Mouse (Mus musculus) small intestine, adult 2 months (tissue): Measurements from ENCODE around the gene Iscu. TPM values are rescaled to one million over a fixed set of nuclear protein-coding genes. Genes with fewer than 3 reads are reported as not detected.
"Not testable (repeated sequence)": the region's sequence is repeated elsewhere in the genome, so short reads cannot be mapped to it uniquely, and the experiment has no call there.

Experiments used
- H3K27ac ChIP-seq: fragments of 200-500 bp; 2 replicates; pipeline ENCODE4 v1.5.1; 2012; ENCODE audit warnings: low read depth, low read length, control low read depth, inconsistent platforms; ENCODE audit not compliant: insufficient read depth
- H3K27me3 ChIP-seq: fragments of 200-500 bp; 2 replicates; pipeline ENCODE4 v1.6.1; 2012; ENCODE audit warnings: mild to moderate bottlenecking, moderate library complexity, low read length, inconsistent platforms; ENCODE audit not compliant: control insufficient read depth, insufficient read depth
- H3K36me3 ChIP-seq: fragments of 200-500 bp; 2 replicates; pipeline ENCODE4 v1.6.1; 2012; ENCODE audit warnings: mild to moderate bottlenecking, low read length, control low read depth, inconsistent platforms; ENCODE audit not compliant: control insufficient read depth, insufficient read depth
- H3K4me1 ChIP-seq: fragments of 200-500 bp; 2 replicates; pipeline ENCODE4 v1.6.1; 2012; ENCODE audit warnings: low read length, inconsistent platforms, mixed read lengths; ENCODE audit not compliant: control insufficient read depth, insufficient read depth, insufficient read length
- H3K4me3 ChIP-seq: fragments of 200-500 bp; 2 replicates; pipeline ENCODE4 v1.5.1; 2012; ENCODE audit warnings: low read depth, mild to moderate bottlenecking, control low read depth, inconsistent platforms, low read length, moderate library complexity
- CTCF ChIP-seq: fragments of 200-500 bp; IDR thresholded peaks from 2 replicates; pipeline ENCODE4 v1.5.1; 2012; ENCODE audit warnings: low read depth, mild to moderate bottlenecking, control low read depth, inconsistent platforms, low read length, moderate library complexity, mixed read lengths; ENCODE audit not compliant: insufficient replicate concordance, insufficient read length; ENCODE audit errors: extremely low read depth
- POLR2A ChIP-seq: fragments of 200-500 bp; IDR thresholded peaks from 2 replicates; pipeline ENCODE4 v1.6.1; 2012; ENCODE audit warnings: low read depth, mild to moderate bottlenecking, control low read depth, inconsistent platforms, low read length, moderate library complexity
- WGBS: fragments of 180-500 bp; shearing (Covaris S2); methylation state at CpG from one replicate; pipeline ENCODE4 v1.1.7; 2018; 5-methylcytosine and 5-hydroxymethylcytosine counted together
- polyA plus RNA-seq: library from polyadenylated mRNA; depleted of rRNA; stranded (reverse); fragments of >200 nt; gene quantifications from 2 replicates; pipeline ENCODE4 v1.2.3, GENCODE M21; 2012

The Iscu gene
- polyA plus RNA-seq, 1 experiment = 57.5 TPM

- H3K4me3 ChIP-seq = no peak overlapping the region
- WGBS = 89% methylated on average over 5 of the region's 5 CpGs
- H3K36me3 ChIP-seq = peaks cover 20% of the 10 kb centered on the region
- H3K27ac ChIP-seq = no peak overlapping the region
- 0 out of 2 replicates have a peak, but pooled peaks cover 6% of the 10 kb centered on the region for H3K27me3 ChIP-seq
- no peak for TF ChIP-seq POLR2A
- TF ChIP-seq CTCF = no peak
- peaks cover 10% of the 10 kb centered on the region; the same call in 1 of the 2 replicates for H3K4me1 ChIP-seq
These were observed 8.2 kb downstream of the Iscu start for GRCm38 (mm10) chr5:113780763-113781162.

- Histone ChIP-seq H3K4me3 (no peak overlapping the region), H3K4me1 (peaks cover 6% of the 10 kb centered on the region; the same call in 1 of the 2 replicates), H3K27ac (no peak overlapping the region), H3K36me3 (peaks cover 15% of the 10 kb centered on the region), H3K27me3 (0 out of 2 replicates have a peak, but pooled peaks cover 6% of the 10 kb centered on the region)
- 73% methylated on average over 7 of the region's 7 CpGs for WGBS
- no peak for TF ChIP-seq POLR2A
- TF ChIP-seq CTCF = no peak
These were observed 8.7 kb downstream of the Iscu start for GRCm38 (mm10) chr5:113781254-113781653.

GRCm38 (mm10) chr5:113781875-113782274, 9.3 kb downstream of the Iscu start:
- Histone ChIP-seq H3K27ac (no peak overlapping the region), H3K4me3 (no peak overlapping the region), H3K36me3 (peaks cover 10% of the 10 kb centered on the region), H3K27me3 (0 out of 2 replicates have a peak, but pooled peaks cover 6% of the 10 kb centered on the region), H3K4me1 (0 out of 2 replicates have a peak, but pooled peaks cover 3% of the 10 kb centered on the region)
- 71% methylated on average over 7 of the region's 7 CpGs for WGBS
- TF ChIP-seq CTCF (no peak), POLR2A (no peak)

GRCm38 (mm10) chr5:113782624-113783023, 10.1 kb downstream of the Iscu start:
- Histone ChIP-seq H3K27me3 (0 out of 2 replicates have a peak, but pooled peaks cover 6% of the 10 kb centered on the region), H3K36me3 (0 out of 2 replicates have a peak, but pooled peaks cover 6% of the 10 kb centered on the region), H3K27ac (no peak overlapping the region), H3K4me1 (no peaks in the 10 kb centered on the region), H3K4me3 (no peak overlapping the region)
- 78% methylated on average over 7 of the region's 7 CpGs for WGBS
- TF ChIP-seq CTCF = no peak
- no peak for TF ChIP-seq POLR2A

GRCm38 (mm10) chr5:113783581-113784001, 11.0 kb downstream of the Iscu start:
- 13% methylated on average over 12 of the region's 12 CpGs for WGBS
- no peak overlapping the region for H3K4me3 ChIP-seq
- H3K4me1 ChIP-seq = no peaks in the 10 kb centered on the region
- 0 out of 2 replicates have a peak, but pooled peaks cover 6% of the 10 kb centered on the region for H3K27me3 ChIP-seq
- peak overlapping the region; percentile 49 for H3K27ac ChIP-seq
- no peaks in the 10 kb centered on the region for H3K36me3 ChIP-seq
- TF ChIP-seq POLR2A (no peak), CTCF (no peak)

GRCm38 (mm10) chr5:113784104-113784503, 11.6 kb downstream of the Iscu start:
- not testable (repeated sequence) for H3K36me3 ChIP-seq, H3K27me3 ChIP-seq, H3K4me3 ChIP-seq, H3K4me1 ChIP-seq
- peak overlapping the region; percentile 49 for H3K27ac ChIP-seq
- WGBS = 32% methylated on average over 3 of the region's 3 CpGs

- no peak overlapping the region for H3K27ac ChIP-seq
- 67% methylated on average over 5 of the region's 5 CpGs for WGBS
- no peak for TF ChIP-seq POLR2A
- peaks cover 9% of the 10 kb centered on the region for H3K4me1 ChIP-seq
- no peak overlapping the region for H3K4me3 ChIP-seq
- no peaks in the 10 kb centered on the region for H3K36me3 ChIP-seq
- 0 out of 2 replicates have a peak, but pooled peaks cover 6% of the 10 kb centered on the region for H3K27me3 ChIP-seq
These were observed 14.4 kb downstream of the Iscu start for GRCm38 (mm10) chr5:113786985-113787384.

GRCm38 (mm10) chr5:113788645-113789044, 16.1 kb downstream of the Iscu start:
- H3K4me1 ChIP-seq = peaks cover 9% of the 10 kb centered on the region
- H3K36me3 ChIP-seq = no peaks in the 10 kb centered on the region
- no peak overlapping the region for H3K27ac ChIP-seq
- TF ChIP-seq CTCF (no peak), POLR2A (no peak)
- WGBS = 61% methylated on average over 6 of the region's 6 CpGs
- no peak overlapping the region for H3K4me3 ChIP-seq
- H3K27me3 ChIP-seq = 0 out of 2 replicates have a peak, but pooled peaks cover 3% of the 10 kb centered on the region
